Mouse (Mus musculus) neural tube, embryonic 12.5 days (tissue): ENCODE measurements at regions not wholly inside any gene's neighbourhood (a gene's known extent, or its start where the extent isn't known, plus 50 kb on each side); places are given as distances from the start of the nearest gene placed in this dataset.

ENCODE experiments used
- ATAC-seq: fragments of 200-750 bp; cut with Nextera tagmentation; 2 replicates; pipeline ENCODE4 v1.8.0; 2017; ENCODE audit warnings: low read depth, mild to moderate bottlenecking, moderate TSS enrichment, moderate library complexity; ENCODE audit not compliant: low FRiP score
- H3K27ac ChIP-seq: fragments of 300-500 bp; sonication (generic); 2 replicates; pipeline ENCODE4 v1.5.1; 2016
- H3K27me3 ChIP-seq: fragments of 300-500 bp; sonication (generic); replicated peaks from 2 replicates; pipeline ENCODE4 v1.6.1; 2016; ENCODE audit warnings: mild to moderate bottlenecking
- H3K36me3 ChIP-seq: fragments of 300-500 bp; sonication (generic); 2 replicates; pipeline ENCODE4 v1.6.1; 2016; ENCODE audit warnings: mild to moderate bottlenecking
- H3K4me1 ChIP-seq: fragments of 300-500 bp; sonication (generic); 2 replicates; pipeline ENCODE4 v1.6.1; 2016
- H3K4me2 ChIP-seq: fragments of 300-500 bp; sonication (generic); replicated peaks from 2 replicates; pipeline ENCODE4 v1.6.1; 2016; ENCODE audit warnings: mild to moderate bottlenecking
- H3K4me3 ChIP-seq: fragments of 300-500 bp; sonication (generic); 2 replicates; pipeline ENCODE4 v1.5.1; 2016
- H3K9ac ChIP-seq: fragments of 300-500 bp; sonication (generic); 2 replicates; pipeline ENCODE4 v1.6.1; 2016; ENCODE audit warnings: mild to moderate bottlenecking
- H3K9me3 ChIP-seq: fragments of 300-500 bp; sonication (generic); 2 replicates; pipeline ENCODE4 v1.6.1; 2016; ENCODE audit warnings: mild to moderate bottlenecking
- WGBS: fragments of 180-500 bp; shearing (Covaris S2); methylation state at CpG from one replicate; pipeline ENCODE4 v1.1.7; 2016; 5-methylcytosine and 5-hydroxymethylcytosine counted together

DNA sequence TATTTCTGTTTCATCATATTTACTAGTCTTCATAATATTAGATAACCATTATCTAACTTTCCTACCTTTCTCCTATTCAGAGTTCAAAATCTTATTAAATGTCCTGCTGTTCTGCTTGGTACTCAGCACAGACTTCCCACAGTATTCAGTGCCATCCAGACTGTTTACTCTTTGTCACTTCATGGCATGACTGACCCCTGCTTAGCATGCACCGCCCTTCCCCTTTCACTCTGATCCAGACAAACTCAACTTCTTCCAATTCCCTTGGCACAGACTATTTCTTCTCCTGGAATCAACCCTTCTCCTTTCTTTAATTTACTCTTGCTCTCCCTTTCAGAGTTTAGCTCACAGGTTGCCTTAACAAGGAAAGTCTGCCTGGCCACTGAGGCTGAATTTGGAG, 458.8 kb downstream of the Ppargc1a start:
- no peaks in the 10 kb centered on the region for H3K4me1 ChIP-seq
- no peaks in the 10 kb centered on the region for H3K9me3 ChIP-seq
- H3K9ac ChIP-seq = no peak overlapping the region
- no peak for ATAC-seq
- no peak overlapping the region for H3K27ac ChIP-seq
- H3K27me3 ChIP-seq = no peaks in the 10 kb centered on the region
- no peaks in the 10 kb centered on the region for H3K36me3 ChIP-seq
- 85% methylated on average over 1 of the region's 1 CpGs for WGBS
- no peak overlapping the region for H3K4me2 ChIP-seq
- H3K4me3 ChIP-seq = no peak overlapping the region

DNA sequence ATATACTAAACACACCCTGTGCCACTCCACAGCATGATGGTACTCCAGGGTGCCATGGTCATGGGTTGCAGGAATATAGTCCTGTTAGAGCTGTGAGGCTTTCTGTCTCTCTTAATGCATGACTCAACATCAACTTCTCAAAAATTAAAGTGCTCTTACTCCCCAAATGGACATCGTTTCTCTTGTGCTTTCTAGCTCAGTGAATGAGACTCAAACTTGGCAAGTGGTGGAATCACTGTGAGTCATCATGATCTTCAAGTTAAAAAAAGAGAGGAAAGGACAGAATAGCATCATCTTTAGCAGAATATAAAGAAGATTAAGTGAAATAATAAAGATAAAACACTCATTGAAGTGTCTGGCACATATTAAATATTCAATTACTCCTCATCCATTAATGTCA, 459.3 kb downstream of the Ppargc1a start:
- Histone ChIP-seq H3K4me1 (no peaks in the 10 kb centered on the region), H3K9me3 (no peaks in the 10 kb centered on the region), H3K4me3 (no peak overlapping the region), H3K36me3 (no peaks in the 10 kb centered on the region), H3K4me2 (no peak overlapping the region), H3K27me3 (no peaks in the 10 kb centered on the region), H3K9ac (no peak overlapping the region), H3K27ac (no peak overlapping the region)
- 85% methylated on average over 1 of the region's 1 CpGs for WGBS
- no peak for ATAC-seq

DNA sequence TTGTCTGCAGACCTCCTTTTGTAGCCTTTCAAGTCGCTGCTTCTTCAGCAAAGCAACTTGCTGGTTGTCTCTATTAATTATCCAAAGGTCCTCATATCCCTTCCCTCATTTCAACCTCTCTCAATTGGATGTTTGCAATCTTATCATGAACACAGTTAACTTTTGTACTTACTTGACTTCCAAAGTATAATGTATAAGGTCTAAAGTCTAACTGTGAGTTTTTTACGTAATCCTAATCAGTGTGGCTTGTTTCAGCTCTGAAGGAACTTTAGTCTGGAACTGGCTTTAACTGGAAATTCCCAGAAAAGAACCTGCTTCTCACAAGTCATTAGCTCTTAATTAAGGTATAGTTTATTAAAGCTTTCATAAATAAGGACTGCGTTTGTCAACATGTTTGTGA, 467.6 kb downstream of the Ppargc1a start:
- Histone ChIP-seq H3K9ac (no peak overlapping the region), H3K27me3 (no peaks in the 10 kb centered on the region), H3K36me3 (no peaks in the 10 kb centered on the region), H3K4me3 (no peak overlapping the region), H3K4me2 (no peak overlapping the region), H3K4me1 (no peaks in the 10 kb centered on the region), H3K27ac (no peak overlapping the region), H3K9me3 (no peaks in the 10 kb centered on the region)
- no peak for ATAC-seq
- 87% methylated on average over 3 of the region's 3 CpGs for WGBS

DNA sequence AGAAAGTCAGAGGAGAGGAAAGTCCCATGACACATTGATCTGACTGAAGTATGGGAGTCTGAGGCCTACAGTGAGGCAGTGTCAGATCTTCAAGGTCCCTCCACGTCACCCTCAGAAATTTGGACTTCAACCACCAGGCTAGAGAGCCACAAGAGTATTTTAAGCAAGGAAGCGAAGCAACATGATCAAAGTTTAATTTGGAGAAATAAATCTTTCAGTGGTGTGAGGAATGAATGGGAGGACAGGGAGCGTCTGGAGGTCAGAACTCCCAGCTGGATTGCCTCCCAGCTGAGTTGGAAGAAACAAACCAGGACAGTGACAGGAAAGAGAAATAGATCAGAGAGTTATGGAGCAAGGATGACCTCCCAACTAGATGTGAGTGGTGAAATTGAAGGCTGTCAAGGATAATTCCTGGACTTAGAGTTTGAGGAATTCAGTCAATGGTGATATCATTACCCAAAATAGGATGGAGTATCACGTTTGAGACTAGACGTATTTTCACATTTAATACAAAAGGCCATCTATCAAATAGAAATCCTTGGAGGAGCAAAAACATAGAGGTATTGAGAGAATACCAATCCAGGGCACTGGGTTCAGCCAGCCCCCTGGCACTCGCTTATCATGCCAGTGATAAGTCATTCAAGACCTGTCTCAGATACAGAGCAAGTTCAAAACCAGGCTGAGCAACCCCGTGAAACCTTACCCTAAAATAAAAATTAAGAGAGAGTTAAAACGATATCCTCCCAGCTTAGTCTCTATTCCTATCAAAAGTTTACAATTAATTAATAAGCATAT, 494.7 kb downstream of the Ppargc1a start:
- Histone ChIP-seq H3K4me3 (no peak overlapping the region), H3K4me2 (no peak overlapping the region), H3K27me3 (no peaks in the 10 kb centered on the region), H3K9ac (no peak overlapping the region), H3K4me1 (no peaks in the 10 kb centered on the region), H3K36me3 (no peaks in the 10 kb centered on the region), H3K9me3 (no peaks in the 10 kb centered on the region), H3K27ac (no peak overlapping the region)
- WGBS = 73% methylated on average over 8 of the region's 8 CpGs
- ATAC-seq = no peak

DNA sequence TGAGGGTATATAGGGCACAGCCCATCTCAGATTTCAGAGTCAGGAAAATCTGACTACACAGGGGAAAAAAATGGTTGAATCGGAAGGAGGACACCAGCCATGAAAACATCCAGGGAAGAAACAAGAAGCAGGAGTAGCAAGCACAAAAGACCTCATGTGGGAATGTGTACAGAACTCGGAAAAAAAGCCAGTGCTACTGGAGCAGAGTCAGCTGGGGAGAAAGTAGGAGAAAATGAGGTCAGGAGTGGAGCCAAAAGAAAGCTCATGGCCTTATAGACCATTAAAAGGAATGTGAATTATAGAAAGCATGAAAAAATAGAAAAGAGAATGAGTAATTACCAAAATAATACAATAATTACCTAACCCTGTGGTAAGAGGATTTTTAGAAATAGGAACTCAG, 495.4 kb downstream of the Ppargc1a start:
- Histone ChIP-seq H3K9ac (no peak overlapping the region), H3K9me3 (no peaks in the 10 kb centered on the region), H3K27me3 (no peaks in the 10 kb centered on the region), H3K27ac (no peak overlapping the region), H3K36me3 (no peaks in the 10 kb centered on the region), H3K4me1 (no peaks in the 10 kb centered on the region), H3K4me3 (no peak overlapping the region), H3K4me2 (no peak overlapping the region)
- 80% methylated on average over 2 of the region's 2 CpGs for WGBS
- ATAC-seq = no peak

DNA sequence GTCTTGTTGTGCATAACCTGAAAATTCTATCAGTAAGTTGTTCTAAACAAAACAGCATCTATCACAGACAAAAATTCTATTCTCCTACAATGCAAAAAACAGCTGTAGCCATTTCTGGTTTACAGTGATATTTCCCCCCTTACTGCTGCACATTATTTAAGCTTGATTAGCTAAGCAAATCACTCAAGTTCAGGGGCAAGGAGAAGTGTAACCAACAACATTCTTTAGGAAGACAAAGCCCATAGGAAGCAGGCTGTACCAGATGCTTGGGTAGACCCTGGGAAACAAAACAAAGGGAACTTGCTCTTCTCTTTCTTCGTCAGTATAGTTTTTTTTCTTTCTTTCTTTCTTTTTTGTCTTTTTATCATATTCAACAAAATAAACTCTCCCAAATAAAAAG, 497.9 kb downstream of the Ppargc1a start:
- H3K9me3 ChIP-seq = no peaks in the 10 kb centered on the region
- ATAC-seq = no peak
- H3K27ac ChIP-seq = no peak overlapping the region
- no peak overlapping the region for H3K9ac ChIP-seq
- H3K36me3 ChIP-seq = no peaks in the 10 kb centered on the region
- WGBS = 66% methylated on average over 1 of the region's 1 CpGs
- H3K27me3 ChIP-seq = no peaks in the 10 kb centered on the region
- no peak overlapping the region for H3K4me2 ChIP-seq
- H3K4me1 ChIP-seq = no peaks in the 10 kb centered on the region
- no peak overlapping the region for H3K4me3 ChIP-seq

DNA sequence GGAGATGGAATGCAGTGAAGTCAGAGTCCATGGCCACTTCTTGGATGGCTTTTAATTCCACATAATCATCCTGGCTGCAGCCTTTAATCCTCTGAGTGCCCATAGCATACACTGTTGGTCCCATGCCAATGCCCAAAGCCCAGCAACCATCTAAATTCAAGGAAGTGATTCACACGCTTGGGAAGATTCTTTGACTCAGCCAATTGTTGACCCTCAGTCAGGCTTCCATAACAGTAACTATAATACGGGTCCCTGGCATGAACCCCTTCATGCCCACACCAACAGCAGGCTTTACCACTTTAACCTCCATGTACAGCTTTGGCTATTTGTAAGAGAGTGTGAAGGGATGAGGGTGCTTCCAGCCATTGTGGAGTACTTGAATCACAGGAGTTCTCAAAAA, 521.7 kb downstream of the Ppargc1a start:
- H3K36me3 ChIP-seq = no peaks in the 10 kb centered on the region
- ATAC-seq = no peak
- no peak overlapping the region for H3K27ac ChIP-seq

DNA sequence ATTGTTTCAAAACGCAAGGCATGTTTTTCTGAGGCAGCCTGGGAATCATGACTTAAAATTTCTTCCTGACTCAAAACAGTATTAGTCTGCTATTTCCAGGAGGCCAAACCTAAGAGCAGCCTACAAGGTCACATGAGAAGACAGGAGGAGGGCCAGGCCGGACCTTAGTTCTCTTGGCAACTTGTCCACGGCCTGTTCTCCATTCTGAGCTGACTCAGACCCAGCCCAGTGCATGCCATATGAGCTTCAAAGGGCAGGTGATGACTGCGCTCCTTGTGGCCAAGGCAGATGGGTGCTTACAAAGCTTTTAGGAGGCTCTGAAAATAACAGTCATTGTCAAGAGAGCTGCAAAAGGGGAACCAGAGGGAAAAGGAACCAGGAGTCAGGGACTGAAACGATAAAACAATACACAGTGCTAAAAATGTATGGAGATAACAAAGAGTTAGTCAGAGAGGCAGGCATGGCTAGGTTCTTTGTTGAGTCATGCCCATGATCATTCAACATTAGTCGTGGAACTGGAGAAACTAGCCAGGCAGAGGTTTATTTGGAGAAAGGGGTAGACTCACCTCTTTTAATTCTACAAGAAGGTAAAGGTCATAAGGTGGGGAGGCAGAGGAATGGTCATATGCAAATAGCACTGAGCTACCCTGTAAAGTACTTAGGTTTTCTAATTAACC, 525.8 kb downstream of the Ppargc1a start:
- 85% methylated on average over 6 of the region's 6 CpGs for WGBS

More for the DNA sequence above, 521.7 kb downstream of the Ppargc1a start:
- Histone ChIP-seq H3K27me3 (no peaks in the 10 kb centered on the region), H3K4me2 (no peak overlapping the region), H3K9me3 (no peaks in the 10 kb centered on the region), H3K9ac (no peak overlapping the region), H3K4me3 (no peak overlapping the region), H3K4me1 (no peaks in the 10 kb centered on the region)
- 86% methylated on average over 2 of the region's 2 CpGs for WGBS

DNA sequence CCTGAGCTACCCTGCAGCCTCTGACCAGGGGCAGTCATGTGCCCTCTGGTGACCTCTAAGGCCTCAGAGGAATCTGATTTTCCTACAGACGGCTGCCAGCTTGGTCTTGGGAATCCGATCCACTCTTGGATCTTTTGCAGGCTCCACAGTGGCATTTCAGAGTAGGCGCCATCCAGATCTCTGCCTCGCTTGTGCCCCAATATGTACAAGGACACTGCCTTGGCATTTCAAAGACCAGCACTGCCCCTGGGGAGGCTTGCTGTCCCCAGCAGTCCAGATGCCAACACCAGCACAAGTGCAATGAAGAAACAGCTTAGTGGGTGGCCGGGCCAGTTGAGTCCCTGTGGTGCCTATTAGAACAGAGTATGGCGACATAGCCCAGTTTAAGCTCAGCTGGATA, 526.6 kb downstream of the Ppargc1a start:
- H3K4me1 ChIP-seq = no peaks in the 10 kb centered on the region
- WGBS = 82% methylated on average over 6 of the region's 6 CpGs
- H3K27me3 ChIP-seq = no peaks in the 10 kb centered on the region
- H3K4me2 ChIP-seq = no peak overlapping the region
- no peak overlapping the region for H3K9ac ChIP-seq
- H3K27ac ChIP-seq = no peak overlapping the region
- ATAC-seq = no peak
- H3K36me3 ChIP-seq = no peaks in the 10 kb centered on the region
- H3K4me3 ChIP-seq = no peak overlapping the region
- no peaks in the 10 kb centered on the region for H3K9me3 ChIP-seq

More for the DNA sequence above, 525.8 kb downstream of the Ppargc1a start:
- H3K4me1 ChIP-seq = no peaks in the 10 kb centered on the region
- no peaks in the 10 kb centered on the region for H3K36me3 ChIP-seq
- H3K4me2 ChIP-seq = no peak overlapping the region
- ATAC-seq = no peak
- H3K27me3 ChIP-seq = no peaks in the 10 kb centered on the region
- H3K9ac ChIP-seq = no peak overlapping the region
- no peak overlapping the region for H3K4me3 ChIP-seq
- no peak overlapping the region for H3K27ac ChIP-seq
- H3K9me3 ChIP-seq = no peaks in the 10 kb centered on the region

DNA sequence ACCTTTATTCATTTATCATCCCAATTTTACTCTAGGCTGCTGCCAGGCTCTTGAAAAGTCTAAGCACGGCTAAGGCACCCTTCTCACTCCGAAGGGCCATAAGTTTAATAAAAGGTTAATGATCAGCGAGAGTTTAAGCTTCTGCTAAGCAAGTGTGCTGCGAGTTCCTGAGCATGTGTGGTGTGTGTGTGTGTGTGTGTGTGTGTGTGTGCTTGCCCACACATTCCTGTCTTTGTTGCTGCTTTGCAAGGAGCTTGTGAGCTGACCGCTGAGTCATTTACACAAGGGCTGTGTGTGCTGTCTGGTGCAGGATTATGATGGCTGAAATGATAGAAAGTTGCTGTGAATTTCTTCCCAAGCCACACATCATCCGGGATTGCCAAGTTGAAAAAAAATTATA, 527.1 kb downstream of the Ppargc1a start:
- no peak for ATAC-seq
- Histone ChIP-seq H3K27me3 (no peaks in the 10 kb centered on the region), H3K36me3 (no peaks in the 10 kb centered on the region), H3K4me2 (no peak overlapping the region), H3K4me3 (no peak overlapping the region), H3K9ac (no peak overlapping the region), H3K27ac (no peak overlapping the region), H3K4me1 (no peaks in the 10 kb centered on the region), H3K9me3 (no peaks in the 10 kb centered on the region)
- WGBS = 85% methylated on average over 6 of the region's 6 CpGs

DNA sequence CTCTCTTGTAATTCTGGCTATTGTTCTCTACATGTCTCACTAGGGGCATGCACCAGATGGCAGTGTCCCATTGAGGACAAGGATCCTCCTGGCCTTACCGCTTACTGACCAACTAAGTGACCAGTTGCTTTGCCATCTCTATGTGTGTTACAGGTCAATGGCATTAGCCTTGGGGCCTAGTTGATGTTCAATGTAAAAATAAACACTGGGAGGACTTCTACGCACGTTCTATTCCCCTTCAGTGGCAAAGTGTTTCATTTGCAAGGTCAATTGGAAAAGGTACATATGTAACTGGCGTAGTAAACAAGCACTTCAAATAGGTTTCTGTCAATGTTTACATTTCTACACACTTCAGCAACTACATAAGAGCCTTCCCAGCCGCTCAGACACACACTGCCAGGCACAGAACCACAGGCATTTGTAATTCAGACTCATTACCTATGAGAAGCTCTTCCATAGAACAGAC, 527.8 kb downstream of the Ppargc1a start:
- ATAC-seq = no peak
- no peaks in the 10 kb centered on the region for H3K9me3 ChIP-seq
- no peaks in the 10 kb centered on the region for H3K36me3 ChIP-seq
- no peak overlapping the region for H3K9ac ChIP-seq
- H3K4me1 ChIP-seq = no peaks in the 10 kb centered on the region
- no peak overlapping the region for H3K4me3 ChIP-seq
- no peaks in the 10 kb centered on the region for H3K27me3 ChIP-seq
- H3K27ac ChIP-seq = no peak overlapping the region
- WGBS = 83% methylated on average over 5 of the region's 5 CpGs
- no peak overlapping the region for H3K4me2 ChIP-seq

DNA sequence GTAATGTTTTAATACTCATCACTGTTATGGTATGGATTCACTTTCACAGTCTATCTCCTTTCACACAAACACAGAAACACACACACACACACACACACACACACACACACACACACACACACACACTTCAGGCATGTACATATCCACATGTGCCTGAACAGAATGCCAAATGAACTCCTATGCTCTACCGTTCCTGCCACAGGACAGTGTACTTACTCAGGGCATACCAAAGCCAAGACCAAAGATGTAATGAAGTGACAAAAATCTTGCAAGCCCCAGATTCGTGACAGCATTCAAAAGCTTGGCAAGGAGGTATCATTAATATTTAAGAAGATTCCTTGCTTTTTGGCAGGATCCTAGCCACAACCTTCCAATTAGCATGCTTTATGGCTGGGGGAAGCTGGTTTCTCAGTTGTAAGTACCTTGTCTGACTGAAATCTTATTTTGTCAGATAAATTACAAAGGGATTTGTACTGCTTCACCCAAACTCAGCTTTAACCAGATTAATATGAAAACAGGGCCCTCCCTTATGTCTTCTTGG, 531.0 kb downstream of the Ppargc1a start:
- Histone ChIP-seq H3K9me3 (no peaks in the 10 kb centered on the region), H3K4me2 (no peak overlapping the region), H3K9ac (no peak overlapping the region), H3K4me1 (no peaks in the 10 kb centered on the region), H3K4me3 (no peak overlapping the region), H3K36me3 (no peaks in the 10 kb centered on the region), H3K27ac (no peak overlapping the region), H3K27me3 (no peaks in the 10 kb centered on the region)
- WGBS = 82% methylated on average over 2 of the region's 2 CpGs
- ATAC-seq = no peak
